Comparison of ENCODE assay signal across 15 mouse cellular contexts in genomic region chr1:69638321-69638720, GRCm38 (mm10). TPM values are rescaled to one million over a fixed set of nuclear protein-coding genes. Genes with fewer than 3 reads are reported as not detected.
DNase-seq lines count a peak whose midpoint lies in the region; ATAC-seq lines count a peak whose summit lies in the region.
"Had no signal": no experiment of that assay in that cellular context is flagged by ENCODE, and none has a peak within 500 bp of the region (broad histone marks: within the 10 kb centered on the region; RNA-seq: fewer than 3 reads in every experiment).

No protein-coding gene starts in this region.

- 66% methylated on average over 8 of the region's 8 CpGs for WGBS in kidney, embryonic 16.5 days
- WGBS in hindbrain, embryonic 13.5 days = 84% methylated on average over 8 of the region's 8 CpGs

- H3K4me1 ChIP-seq in kidney, embryonic 16.5 days (ENCODE audit: insufficient read depth, low read length) = 0 out of 2 replicates have a peak, but pooled peaks cover 4% of the 10 kb centered on the region
- H3K4me1 ChIP-seq in hindbrain, embryonic 13.5 days (replicated peaks) = no peaks in the 10 kb centered on the region
- H3K4me1 ChIP-seq: lung, embryonic 15.5 days; midbrain, embryonic 10.5 days; neural tube, embryonic 15.5 days had no signal

- H3K27ac ChIP-seq in kidney, embryonic 16.5 days (ENCODE audit: low read length) = no peak overlapping the region
- no peak overlapping the region for H3K27ac ChIP-seq in hindbrain, embryonic 13.5 days
- H3K27ac ChIP-seq: lung, embryonic 15.5 days; midbrain, embryonic 10.5 days; neural tube, embryonic 15.5 days had no signal

- H3K4me3 ChIP-seq in kidney, embryonic 16.5 days (ENCODE audit: low read length) = no peak overlapping the region
- H3K4me3 ChIP-seq in hindbrain, embryonic 13.5 days = no peak overlapping the region
- H3K4me3 ChIP-seq: lung, embryonic 15.5 days; midbrain, embryonic 10.5 days; neural tube, embryonic 15.5 days had no signal

- H3K27me3 ChIP-seq in kidney, embryonic 16.5 days (ENCODE audit: insufficient read depth, low read length) = no peaks in the 10 kb centered on the region
- H3K27me3 ChIP-seq in hindbrain, embryonic 13.5 days = no peaks in the 10 kb centered on the region
- H3K27me3 ChIP-seq: lung, embryonic 15.5 days; neural tube, embryonic 15.5 days had no signal

- no peak; the same call in 1 of the 2 replicates for ATAC-seq in kidney, embryonic 16.5 days (ENCODE audit: low FRiP score, low TSS enrichment)
- peak; percentile 27 for ATAC-seq in inflammation-experienced regulatory T-cells, adult 6 months
- no peak for ATAC-seq in hindbrain, embryonic 13.5 days (ENCODE audit: low FRiP score)

- no peak overlapping the region for H3K9ac ChIP-seq in kidney, embryonic 16.5 days (replicated peaks; ENCODE audit: low read length)
- H3K9ac ChIP-seq in hindbrain, embryonic 13.5 days = no peak overlapping the region
- H3K9ac ChIP-seq: lung, embryonic 15.5 days; neural tube, embryonic 15.5 days had no signal

- H3K9me3 ChIP-seq in kidney, embryonic 16.5 days (ENCODE audit: low read length) = no peaks in the 10 kb centered on the region
- no peaks in the 10 kb centered on the region for H3K9me3 ChIP-seq in hindbrain, embryonic 13.5 days
- H3K9me3 ChIP-seq: lung, embryonic 15.5 days; midbrain, embryonic 10.5 days; neural tube, embryonic 15.5 days had no signal

- DNase-seq in kidney, postnatal 14 days = no peak
- DNase-seq in urinary bladder, postnatal 14 days (ENCODE audit: low spot score) = peak; percentile 26
- no peak for DNase-seq in urinary bladder, postnatal 10 days (ENCODE audit: low spot score)
- no peak for DNase-seq in layer of hippocampus, postnatal 36 days
- DNase-seq: adrenal gland, postnatal 10 days; cerebellum, adult 9-10 months; gastrocnemius, postnatal 25 days; kidney, postnatal 4 days; thymus, postnatal 14 days had no signal

- peak overlapping the region; percentile 20; the same call in 1 of the 2 replicates for H3K4me2 ChIP-seq in kidney, embryonic 16.5 days (replicated peaks; ENCODE audit: low read depth, low read length)
- no peak overlapping the region for H3K4me2 ChIP-seq in hindbrain, embryonic 13.5 days
- H3K4me2 ChIP-seq: lung, embryonic 15.5 days; neural tube, embryonic 15.5 days had no signal

- no peaks in the 10 kb centered on the region for H3K36me3 ChIP-seq in kidney, embryonic 16.5 days (ENCODE audit: insufficient read depth, low read length)
- no peaks in the 10 kb centered on the region for H3K36me3 ChIP-seq in hindbrain, embryonic 13.5 days
- H3K36me3 ChIP-seq: lung, embryonic 15.5 days; midbrain, embryonic 10.5 days; neural tube, embryonic 15.5 days had no signal

RNA-seq across cellular contexts. Expression of gene Ikzf2, which starts 48.7 kb away (rescaled TPM):
- polyA plus RNA-seq in kidney, embryonic 16.5 days (2015; fragmentation: Nextera tagmentation; extraction: Ambion mirVana) = 3.5 and 6.1 TPM in 2 replicates
- 100 to 1,000 TPM; 466 to 742 (median 572) TPM for polyA plus RNA-seq in inflammation-experienced regulatory T-cells, adult 6 months (2017; shearing (Covaris generic))
- 3.7 and 4.3 TPM in 2 replicates for polyA plus RNA-seq in hindbrain, embryonic 13.5 days (2015; fragmentation: Nextera tagmentation; extraction: Ambion mirVana)
- total RNA-seq in layer of hippocampus, postnatal 36 days (2021) = 1 to 10 TPM; 4.8 to 8.4 TPM

Comparison
In these comparisons a context has a peak if more than half of its experiments do, and no peak if none do; other contexts are left out.
1. RNA of gene Ikzf2, which starts 48.7 kb away (polyA plus RNA-seq): 466 to 742 TPM in inflammation-experienced regulatory T-cells, adult 6 months; 3.7 to 4.3 TPM in hindbrain, embryonic 13.5 days and 3.5 to 6.1 TPM in kidney, embryonic 16.5 days; every median in the first group is over 10 times any median in the second.